Mouse (Mus musculus): Measurements from ENCODE around the gene Calm5.
"Not testable (repeated sequence)": the region's sequence is repeated elsewhere in the genome, so short reads cannot be mapped to it uniquely, and the experiment has no call there.

Calm5 gene

DNA sequence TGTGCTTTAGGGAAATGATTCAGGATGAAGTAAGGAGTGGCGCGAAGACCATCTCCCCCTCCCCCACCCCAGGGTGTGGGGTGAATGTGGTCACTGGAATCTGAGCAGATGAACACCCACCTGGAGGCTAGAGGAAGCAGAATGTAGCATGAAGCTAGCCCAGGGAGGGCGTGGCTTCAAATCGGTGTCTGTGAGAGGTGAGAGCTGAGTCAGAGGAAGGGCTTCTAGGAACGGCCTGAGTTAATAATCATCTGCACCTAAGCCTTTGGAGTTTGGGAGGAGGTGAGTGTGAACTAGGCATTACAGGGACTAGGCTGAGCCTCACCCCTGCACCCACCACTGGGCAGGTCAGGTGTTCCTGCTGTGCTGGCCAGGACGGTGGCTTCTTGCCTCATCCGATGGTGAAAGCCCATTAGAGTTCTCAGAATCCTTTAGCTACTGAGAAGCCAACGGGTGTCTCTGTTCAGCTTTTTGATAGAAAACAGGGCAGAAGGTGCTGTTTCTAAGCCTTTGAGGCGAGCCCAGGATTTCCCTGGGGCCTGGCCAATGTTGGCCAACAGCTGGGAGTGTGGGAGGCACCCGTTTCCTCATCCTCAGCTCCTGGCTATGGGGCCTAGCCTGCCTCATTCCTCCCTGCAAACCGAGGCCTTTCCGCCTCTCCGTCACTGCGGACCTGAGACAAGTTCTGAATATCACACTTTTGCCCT lies 11.8 kb downstream of the Calm5 start:
- DNase-seq (ENCODE audit: low spot score), result peak; percentile 23

DNA sequence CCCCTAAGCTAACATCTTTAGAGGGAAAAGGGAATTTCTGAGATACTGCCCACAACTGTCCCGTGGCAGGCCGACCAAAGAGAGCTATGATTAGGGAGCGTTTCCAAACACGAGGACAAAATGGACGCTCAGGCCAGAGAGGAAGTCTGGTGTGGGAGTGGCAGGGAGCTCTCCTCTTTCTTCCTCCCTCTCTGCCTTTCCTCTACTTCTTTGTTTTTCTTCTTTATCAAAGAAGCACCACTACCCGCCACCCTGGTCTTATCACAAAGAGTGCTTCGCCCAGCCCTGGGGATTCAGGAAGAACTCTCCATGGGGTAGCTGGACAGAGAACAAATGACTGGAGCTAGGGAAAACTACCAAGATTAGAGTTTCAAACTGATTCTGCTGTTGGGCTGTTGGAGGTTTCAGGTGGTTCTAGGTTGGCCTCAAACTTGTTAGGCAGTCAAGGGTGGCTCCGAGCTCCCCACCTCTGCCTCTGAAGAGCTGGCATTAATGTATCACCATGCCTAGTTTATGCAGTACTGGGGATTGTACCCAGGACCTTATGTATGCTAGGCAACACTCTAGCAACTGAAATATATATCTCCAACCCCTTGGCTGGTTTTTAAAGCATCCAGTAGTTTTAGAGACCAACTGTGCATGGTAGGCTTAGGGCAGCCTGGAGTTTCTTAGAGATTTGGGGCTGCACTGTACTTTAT lies 12.5 kb downstream of the Calm5 start:
- no peak for DNase-seq (ENCODE audit: low spot score)

DNA sequence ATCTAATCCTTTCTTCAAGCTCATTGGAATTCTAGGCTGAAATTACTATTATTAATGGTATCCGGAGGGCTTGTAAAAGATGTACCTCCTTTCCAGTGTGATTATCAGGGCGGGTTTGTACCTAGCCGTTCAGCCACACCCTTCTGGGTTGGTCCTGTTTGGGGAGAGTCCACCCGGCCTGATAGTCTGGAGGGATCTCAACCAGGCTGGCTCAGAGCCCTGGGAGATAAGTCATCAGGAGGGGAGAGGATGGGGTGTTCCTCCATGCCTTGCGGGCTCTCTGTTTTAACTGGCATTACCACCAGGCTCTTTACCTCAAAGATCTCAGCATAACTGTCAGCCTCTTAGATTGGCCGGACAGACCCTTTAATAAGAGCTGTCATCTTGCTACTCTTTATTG lies 13.2 kb downstream of the Calm5 start:
- no peak for DNase-seq (ENCODE audit: low spot score)

- DNase-seq (ENCODE audit: low spot score), result no peak
Measured at GRCm38 (mm10) chr13:3869901-3870300, 15.9 kb downstream of the Calm5 start.

DNA sequence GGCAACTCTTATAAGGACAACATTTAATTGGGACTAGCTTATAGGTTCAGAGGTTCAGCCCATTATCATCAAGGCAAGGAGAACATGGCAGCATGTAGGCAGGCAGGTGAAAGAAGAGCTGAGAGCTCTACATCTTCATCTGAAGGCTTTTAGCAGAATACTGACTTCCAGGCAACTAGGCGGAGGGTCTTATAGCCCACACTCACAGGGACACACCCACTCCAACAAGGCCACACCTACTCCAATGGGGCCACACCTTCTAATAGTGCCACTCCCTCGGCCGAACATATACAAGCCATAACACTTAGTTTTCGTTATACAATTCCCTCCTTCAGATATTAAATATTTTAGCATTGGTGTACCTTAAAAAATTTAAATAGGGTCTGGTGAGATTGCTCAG lies 18.9 kb downstream of the Calm5 start:
- DNase-seq (ENCODE audit: low spot score), result no peak

GRCm38 (mm10) chr13:3876448-3876847 lies 22.5 kb downstream of the Calm5 start:
- no peak for DNase-seq (ENCODE audit: low spot score)

GRCm38 (mm10) chr13:3877185-3877584 lies 23.2 kb downstream of the Calm5 start:
- no peak for DNase-seq (ENCODE audit: low spot score)

DNA sequence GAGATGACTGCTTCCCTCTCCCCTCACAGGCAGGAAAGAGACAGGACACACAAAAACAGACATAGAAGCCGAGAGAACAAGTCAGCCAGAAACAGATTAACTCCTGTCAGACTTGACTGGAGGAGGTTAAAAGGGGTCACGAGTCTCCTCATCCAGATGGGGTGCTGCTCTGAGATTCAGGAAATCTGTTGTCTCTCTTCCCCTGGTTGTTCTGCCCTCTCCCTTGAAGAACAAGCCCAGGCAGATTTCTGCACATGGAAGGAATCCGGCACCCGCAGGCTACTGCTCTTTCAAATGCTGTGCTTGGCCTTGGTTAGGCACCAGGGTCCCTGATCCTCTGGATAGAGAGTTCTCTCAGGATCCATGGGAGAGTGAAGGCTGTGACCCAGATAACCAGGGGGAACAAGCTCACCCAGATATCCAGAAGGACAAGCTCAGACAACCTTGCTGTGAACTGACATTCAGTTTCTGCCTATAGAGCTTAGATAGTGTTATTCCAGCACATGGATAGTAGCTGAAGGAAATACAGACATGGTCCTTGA lies 23.8 kb downstream of the Calm5 start:
- peak; percentile 52 for DNase-seq (ENCODE audit: low spot score)

DNA sequence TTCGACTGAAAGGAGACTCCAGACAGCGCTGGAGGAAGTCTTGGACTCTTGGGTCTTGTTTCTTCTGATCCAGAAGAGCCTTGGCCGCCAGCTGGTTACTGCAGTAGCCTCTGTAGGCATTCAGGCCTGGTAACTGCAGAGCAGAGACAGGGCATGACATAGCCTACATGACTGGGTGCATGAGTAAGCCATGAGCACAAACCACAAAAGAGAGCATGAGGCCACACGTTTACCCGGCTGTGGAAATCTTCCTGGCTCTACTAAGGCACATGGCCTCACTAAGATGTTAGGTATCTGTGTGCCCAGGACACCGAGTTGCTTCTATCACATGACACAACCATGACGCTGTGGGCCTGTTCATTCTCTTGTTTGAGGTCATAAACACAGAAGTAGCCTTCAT lies 32.7 kb downstream of the Calm5 start:
- no peak for DNase-seq (ENCODE audit: low spot score)

DNA sequence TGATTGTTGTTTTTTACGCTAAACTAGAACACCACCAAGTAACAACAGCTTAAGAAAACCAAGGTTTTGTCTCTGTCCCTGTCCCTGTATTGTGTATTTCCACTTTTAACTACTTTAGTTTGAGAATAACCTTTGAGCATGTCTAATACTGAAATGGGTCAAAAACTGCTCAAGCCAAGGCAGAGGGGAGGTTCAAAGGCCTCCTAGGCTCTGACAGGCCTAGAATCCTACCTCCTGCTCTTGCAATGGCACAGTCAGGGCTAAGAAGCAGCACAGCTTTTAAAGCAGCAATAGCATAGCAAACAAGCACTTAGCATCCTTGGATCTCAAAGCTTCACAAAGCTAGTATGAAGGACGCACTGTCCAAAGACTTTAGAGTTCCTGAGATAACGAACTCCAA lies 35.1 kb downstream of the Calm5 start:
- DNase-seq (ENCODE audit: low spot score), result no peak

DNA sequence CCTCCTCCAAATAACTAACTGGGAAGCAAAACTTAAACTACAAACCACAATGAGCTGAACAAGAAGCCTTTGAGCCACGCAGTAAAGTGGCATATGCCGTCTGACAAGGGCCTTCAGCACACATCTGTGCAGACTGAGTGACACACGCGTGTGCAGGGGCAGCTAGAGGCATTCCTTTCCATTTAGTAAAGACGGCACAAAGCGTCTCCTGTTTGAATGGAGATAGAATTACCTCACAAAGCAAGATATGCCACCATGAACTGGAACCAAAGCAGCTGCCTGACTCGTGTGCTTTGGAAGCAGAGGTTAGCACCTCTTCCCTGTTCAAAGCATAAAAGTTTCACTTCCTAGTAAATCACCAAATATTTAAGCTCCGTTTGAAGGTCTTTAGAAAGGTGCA lies 36.1 kb downstream of the Calm5 start:
- DNase-seq (ENCODE audit: low spot score), result no peak

- no peak for DNase-seq (ENCODE audit: low spot score)
Measured at GRCm38 (mm10) chr13:3891479-3892087, 37.6 kb downstream of the Calm5 start.

- no peak for DNase-seq (ENCODE audit: low spot score)
Measured at GRCm38 (mm10) chr13:3892601-3893000, 38.6 kb downstream of the Calm5 start.

DNA sequence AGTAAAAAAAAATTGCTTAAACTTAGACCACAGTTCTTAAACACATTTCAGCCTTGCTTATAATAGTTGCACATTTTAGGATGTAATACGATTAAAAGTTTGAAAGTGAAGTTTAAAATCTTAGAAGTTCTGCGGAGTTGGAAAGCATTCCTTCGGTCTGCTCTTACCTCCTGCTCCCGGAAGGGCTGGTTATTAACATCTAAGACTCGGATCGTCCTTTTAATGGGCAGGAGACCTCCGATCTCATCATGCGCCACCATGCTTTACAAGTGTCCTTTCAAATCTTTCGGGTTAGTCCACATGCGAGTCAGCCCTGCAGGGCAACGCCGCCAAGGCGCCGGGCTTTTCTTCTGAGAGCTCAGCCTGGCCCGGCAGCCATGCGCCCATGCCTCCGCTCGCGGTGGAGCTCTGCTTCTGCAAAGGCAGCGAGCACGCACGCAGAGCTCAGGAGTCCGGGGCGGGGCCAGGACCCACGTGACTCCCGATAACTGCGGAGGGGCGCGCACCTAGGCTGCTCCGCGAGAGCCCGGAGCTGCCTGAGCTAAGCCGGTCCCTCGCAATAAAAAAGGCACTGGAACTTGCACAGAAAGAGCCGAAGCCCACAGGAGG lies 39.3 kb downstream of the Calm5 start:
- peak; percentile 89 for DNase-seq (ENCODE audit: low spot score)

DNA sequence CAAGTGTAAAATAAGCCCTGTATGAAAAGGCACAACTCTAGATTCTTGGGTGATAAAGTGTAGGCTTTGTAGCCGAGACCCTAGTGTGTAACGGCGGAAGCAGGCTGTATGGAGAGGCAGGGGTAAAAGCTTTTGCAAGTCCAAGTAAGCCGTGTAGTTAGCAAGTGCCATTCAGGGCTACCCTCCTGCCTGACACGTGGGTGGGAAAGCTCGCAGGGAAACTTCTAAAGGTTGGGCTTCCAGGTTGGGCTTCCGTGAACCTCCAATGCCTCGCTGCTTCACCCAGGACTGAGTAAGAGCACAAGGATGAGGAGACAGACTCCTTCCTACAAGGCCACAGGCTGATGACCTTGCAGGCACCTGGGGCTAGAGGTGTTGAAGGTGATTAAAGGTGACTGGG lies 40.6 kb downstream of the Calm5 start:
- no peak for DNase-seq (ENCODE audit: low spot score)

DNA sequence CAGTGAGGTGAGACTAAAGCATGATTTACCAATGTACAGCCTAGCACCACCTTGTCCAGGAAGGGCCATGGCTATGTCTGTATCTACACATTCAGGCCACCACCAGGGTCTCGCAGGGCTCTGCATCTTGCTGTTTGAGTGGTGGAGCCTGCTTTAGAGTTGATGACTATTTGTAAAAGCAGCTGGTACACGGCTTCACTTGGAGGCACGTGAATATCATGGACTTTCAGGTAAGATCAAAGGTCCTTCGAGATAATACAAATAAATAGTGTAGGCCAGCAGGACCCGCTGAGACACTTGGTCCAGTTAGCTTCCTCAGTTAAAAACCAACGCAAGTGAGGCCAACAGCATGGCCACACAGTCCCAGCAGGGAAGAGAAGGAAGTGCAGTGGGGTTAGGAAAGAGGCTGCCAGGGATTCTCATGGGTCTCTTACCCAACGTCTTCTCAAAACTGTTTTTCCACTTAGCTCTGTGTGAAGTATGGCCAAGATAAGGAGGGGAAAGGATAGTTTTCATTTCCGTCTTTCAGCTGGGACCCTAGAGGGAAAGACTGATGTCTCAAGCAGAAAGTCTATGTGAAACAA lies 41.5 kb downstream of the Calm5 start:
- no peak for DNase-seq (ENCODE audit: low spot score)

DNA sequence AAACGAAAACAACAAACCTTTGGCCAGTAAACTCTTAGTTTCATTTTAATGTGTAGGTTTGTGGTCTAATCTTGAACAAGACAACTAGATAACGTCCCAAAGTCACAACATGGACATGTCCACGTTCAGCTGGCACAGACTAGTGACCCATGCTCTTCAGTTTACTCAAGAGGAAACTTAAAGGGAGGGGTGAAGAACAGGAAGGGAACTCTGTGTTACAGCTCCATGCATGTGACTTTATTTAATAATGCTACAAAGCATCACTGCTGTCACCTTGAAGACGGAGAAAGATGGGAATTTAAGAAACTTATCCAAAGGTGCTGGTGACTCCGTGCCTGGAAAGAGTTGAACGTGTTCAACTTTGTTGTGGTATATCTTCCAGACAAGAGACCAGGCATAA lies 42.1 kb downstream of the Calm5 start:
- no peak for DNase-seq (ENCODE audit: low spot score)

DNA sequence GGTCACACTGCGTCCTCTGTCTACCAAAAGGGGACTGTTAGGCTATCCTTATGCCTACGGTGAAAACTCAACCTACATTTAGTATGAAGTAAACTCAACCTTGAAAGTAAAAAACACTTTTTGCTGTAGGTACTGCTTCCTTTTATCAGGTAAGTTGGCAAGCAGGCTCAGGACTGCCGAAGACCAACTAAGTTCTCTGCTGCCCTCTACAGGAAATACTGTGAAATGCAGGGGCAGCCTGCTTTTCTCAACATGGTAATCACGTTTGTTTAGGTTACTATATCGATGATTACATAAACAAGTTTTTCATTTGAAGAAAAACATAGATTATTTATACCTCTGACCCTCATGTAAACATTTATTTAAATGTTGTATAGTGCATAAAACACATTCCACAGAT lies 42.9 kb downstream of the Calm5 start:
- peak; percentile 18 for DNase-seq (ENCODE audit: low spot score)

- DNase-seq (ENCODE audit: low spot score), result not testable (repeated sequence)
Measured at GRCm38 (mm10) chr13:3898202-3898601, 44.2 kb downstream of the Calm5 start.

DNA sequence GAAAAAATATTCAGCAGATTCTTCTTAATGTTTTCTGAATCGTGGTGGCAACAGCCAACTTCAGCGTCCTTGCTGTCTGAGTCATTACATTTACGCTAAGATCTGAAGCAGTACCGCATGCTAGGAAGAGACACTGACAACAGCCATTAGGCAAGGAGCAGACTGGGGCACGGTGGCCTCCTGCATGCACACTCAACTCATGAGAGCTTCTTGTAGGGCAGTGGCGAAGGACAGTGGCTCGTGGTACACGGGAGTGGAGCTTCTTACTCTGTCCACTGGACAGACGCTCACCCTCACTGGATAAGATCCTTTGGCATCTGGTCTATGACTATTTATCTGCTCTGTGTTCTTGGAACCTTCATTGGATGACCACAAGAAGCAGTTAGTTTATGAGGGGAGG lies 45.3 kb downstream of the Calm5 start:
- no peak for DNase-seq (ENCODE audit: low spot score)

Measured in ovary, adult 18-20 months (tissue).